Mouse (Mus musculus) hindbrain, embryonic 13.5 days (tissue): ENCODE measurements around the gene Lsm4. TPM values are rescaled to one million over a fixed set of nuclear protein-coding genes. Genes with fewer than 3 reads are reported as not detected.

Experiments
- ATAC-seq: fragments of 200-750 bp; cut with Nextera tagmentation; 2 replicates; pipeline ENCODE4 v1.8.0; 2017; ENCODE audit warnings: moderate TSS enrichment; ENCODE audit not compliant: low FRiP score
- H3K27ac ChIP-seq: fragments of 300-500 bp; sonication (generic); 2 replicates; pipeline ENCODE4 v1.5.1; 2015; ENCODE audit warnings: inconsistent platforms, mild to moderate bottlenecking, moderate library complexity
- H3K27me3 ChIP-seq: fragments of 300-500 bp; sonication (generic); 2 replicates; pipeline ENCODE4 v1.6.1; 2015; ENCODE audit warnings: mild to moderate bottlenecking, inconsistent platforms
- H3K36me3 ChIP-seq: fragments of 300-500 bp; sonication (generic); 2 replicates; pipeline ENCODE4 v1.6.1; 2015; ENCODE audit warnings: mild to moderate bottlenecking, inconsistent platforms
- H3K4me1 ChIP-seq: fragments of 300-500 bp; sonication (generic); replicated peaks from 2 replicates; pipeline ENCODE4 v1.6.1; 2015; ENCODE audit warnings: inconsistent platforms
- H3K4me2 ChIP-seq: fragments of 300-500 bp; sonication (generic); 2 replicates; pipeline ENCODE4 v1.6.1; 2015; ENCODE audit warnings: inconsistent platforms, mild to moderate bottlenecking, moderate library complexity
- H3K4me3 ChIP-seq: fragments of 300-500 bp; sonication (generic); 2 replicates; pipeline ENCODE4 v1.5.1; 2015; ENCODE audit warnings: mild to moderate bottlenecking, inconsistent platforms
- H3K9ac ChIP-seq: fragments of 300-500 bp; sonication (generic); 2 replicates; pipeline ENCODE4 v1.6.1; 2015; ENCODE audit warnings: mild to moderate bottlenecking, inconsistent platforms
- H3K9me3 ChIP-seq: fragments of 300-500 bp; sonication (generic); 2 replicates; pipeline ENCODE4 v1.6.1; 2016; ENCODE audit warnings: inconsistent platforms
- WGBS: fragments of 180-500 bp; shearing (Covaris S2); methylation state at CpG from one replicate; pipeline ENCODE4 v1.1.7; 2015; 5-methylcytosine and 5-hydroxymethylcytosine counted together
- polyA plus RNA-seq: library from polyadenylated mRNA; unstranded; fragments of >200 nt; fragmentation: Nextera tagmentation; extraction: Ambion mirVana; gene quantifications from 2 replicates; pipeline ENCODE4 v1.2.1, GENCODE M21; 2015

Gene Lsm4
- polyA plus RNA-seq, 1 experiment from 2014 or later: 193 TPM

- Histone ChIP-seq H3K9me3 (no peaks in the 10 kb centered on the region), H3K4me1 (no peaks in the 10 kb centered on the region), H3K4me3 (no peak overlapping the region), H3K9ac (no peak overlapping the region; the same call in 1 of the 2 replicates), H3K27me3 (no peaks in the 10 kb centered on the region), H3K27ac (no peak overlapping the region), H3K4me2 (no peak overlapping the region), H3K36me3 (peaks cover 10% of the 10 kb centered on the region; the same call in 1 of the 2 replicates)
- no peak for ATAC-seq
- WGBS: 88% methylated on average over 1 of the region's 1 CpGs
Observed at GRCm38 (mm10) chr8:70710296-70710695, 37.2 kb downstream of the Lsm4 start.

- Histone ChIP-seq H3K27me3 (no peaks in the 10 kb centered on the region), H3K9ac (no peak overlapping the region), H3K36me3 (peaks cover 10% of the 10 kb centered on the region; the same call in 1 of the 2 replicates), H3K4me2 (no peak overlapping the region), H3K9me3 (no peaks in the 10 kb centered on the region), H3K4me1 (no peaks in the 10 kb centered on the region), H3K27ac (no peak overlapping the region), H3K4me3 (no peak overlapping the region)
- no peak for ATAC-seq
- WGBS: 86% methylated on average over 11 of the region's 11 CpGs
Observed at GRCm38 (mm10) chr8:70711041-70711440, 38.0 kb downstream of the Lsm4 start.

GRCm38 (mm10) chr8:70713991-70714390, 40.9 kb downstream of the Lsm4 start:
- ATAC-seq: no peak
- H3K9ac ChIP-seq: no peak overlapping the region
- H3K4me1 ChIP-seq: 0 out of 2 replicates have a peak, but pooled peaks cover 3% of the 10 kb centered on the region
- H3K27ac ChIP-seq: no peak overlapping the region
- H3K36me3 ChIP-seq: peaks cover 3% of the 10 kb centered on the region; the same call in 1 of the 2 replicates
- no peak overlapping the region for H3K4me3 ChIP-seq
- 83% methylated on average over 7 of the region's 7 CpGs for WGBS
- H3K9me3 ChIP-seq: no peaks in the 10 kb centered on the region
- H3K4me2 ChIP-seq: no peak overlapping the region
- peaks cover 16% of the 10 kb centered on the region; the same call in 1 of the 2 replicates for H3K27me3 ChIP-seq

- Histone ChIP-seq H3K4me1 (0 out of 2 replicates have a peak, but pooled peaks cover 3% of the 10 kb centered on the region), H3K36me3 (no peaks in the 10 kb centered on the region), H3K27ac (no peak overlapping the region), H3K27me3 (peaks cover 22% of the 10 kb centered on the region; the same call in 1 of the 2 replicates), H3K9ac (no peak overlapping the region), H3K9me3 (no peaks in the 10 kb centered on the region), H3K4me3 (no peak overlapping the region), H3K4me2 (no peak overlapping the region)
- ATAC-seq: no peak
- 69% methylated on average over 2 of the region's 2 CpGs for WGBS
Observed at GRCm38 (mm10) chr8:70715086-70715485, 42.0 kb downstream of the Lsm4 start.

GRCm38 (mm10) chr8:70716521-70717400, 43.7 kb downstream of the Lsm4 start:
- H3K9me3 ChIP-seq: no peaks in the 10 kb centered on the region
- H3K36me3 ChIP-seq: no peaks in the 10 kb centered on the region
- WGBS: 85% methylated on average over 40 of the region's 40 CpGs
- H3K4me1 ChIP-seq: 0 out of 2 replicates have a peak, but pooled peaks cover 3% of the 10 kb centered on the region
- no peak overlapping the region for H3K27ac ChIP-seq
- H3K4me2 ChIP-seq: no peak overlapping the region
- ATAC-seq: no peak
- no peak overlapping the region for H3K4me3 ChIP-seq
- H3K27me3 ChIP-seq: peaks cover 24% of the 10 kb centered on the region; the same call in 1 of the 2 replicates
- no peak overlapping the region for H3K9ac ChIP-seq

DNA sequence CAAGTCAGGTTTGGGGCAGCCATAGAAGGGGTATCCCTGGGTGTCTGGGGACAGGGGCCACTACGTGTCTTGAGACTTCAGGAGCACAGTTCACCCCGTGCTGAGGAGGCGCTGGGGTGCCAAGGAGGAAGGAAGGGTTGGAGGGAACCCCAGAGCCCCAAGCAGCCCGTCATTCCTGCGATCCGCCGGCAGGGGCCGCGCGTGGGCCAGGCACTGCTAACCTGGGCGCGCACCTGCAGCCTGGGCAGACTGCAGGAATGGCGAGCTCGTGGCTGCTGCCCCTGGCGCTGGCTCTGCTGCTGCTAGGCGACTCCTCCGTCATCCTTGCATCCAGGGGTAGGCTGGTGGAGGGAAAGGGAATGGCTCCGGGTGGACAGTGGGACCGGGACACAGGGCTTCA, 45.2 kb downstream of the Lsm4 start, which contains the start of gene Gm3336:
Gm3336 (plus strand) TSS at position 247 of the 400 bp plus-strand sequence.
- no peak for ATAC-seq
- Histone ChIP-seq H3K9ac (0 out of 2 replicates have a peak within 1 kb of the TSS, but pooled peaks have one; percentile 46), H3K27ac (no peak within 1 kb of the TSS), H3K36me3 (no peaks in the 10 kb centered on the region), H3K4me2 (peak within 1 kb of the TSS; percentile 29; the same call in 1 of the 2 replicates), H3K4me1 (0 out of 2 replicates have a peak, but pooled peaks cover 3% of the 10 kb centered on the region), H3K9me3 (no peaks in the 10 kb centered on the region), H3K4me3 (no peak within 1 kb of the TSS), H3K27me3 (peaks cover 24% of the 10 kb centered on the region; the same call in 1 of the 2 replicates)
- 2% methylated on average over 19 of the region's 19 CpGs for WGBS

DNA sequence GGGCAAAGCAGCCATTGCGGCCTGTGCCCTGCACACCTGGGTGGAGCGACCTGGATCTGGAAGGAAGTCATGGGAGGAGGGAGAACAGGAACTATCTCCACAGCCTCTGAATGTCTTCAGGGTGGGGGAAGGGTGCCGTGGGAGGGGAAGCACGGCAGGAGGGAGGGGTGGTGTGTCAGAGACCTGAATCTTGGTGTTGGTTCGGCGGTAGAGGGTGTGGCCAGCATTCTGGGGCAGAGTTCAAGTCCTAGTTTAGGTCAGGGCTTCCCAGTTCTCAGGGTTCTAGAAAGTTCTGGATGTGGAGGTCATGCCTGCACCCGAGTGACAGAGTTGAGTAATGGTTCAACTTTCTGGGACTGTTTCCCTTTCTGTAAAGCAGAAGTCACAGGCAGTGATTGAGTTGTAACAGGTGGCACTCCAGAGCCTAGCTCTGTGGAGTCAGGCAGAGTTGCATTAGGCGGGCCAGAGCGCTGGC, 46.8 kb downstream of the Lsm4 start:
- WGBS: 76% methylated on average over 9 of the region's 9 CpGs
- no peak for ATAC-seq
- Histone ChIP-seq H3K27ac (no peak overlapping the region), H3K9ac (no peak overlapping the region), H3K4me3 (no peak overlapping the region), H3K36me3 (no peaks in the 10 kb centered on the region), H3K27me3 (peaks cover 24% of the 10 kb centered on the region; the same call in 1 of the 2 replicates), H3K4me1 (0 out of 2 replicates have a peak, but pooled peaks cover 3% of the 10 kb centered on the region), H3K9me3 (no peaks in the 10 kb centered on the region), H3K4me2 (no peak overlapping the region)

- Histone ChIP-seq H3K27me3 (peaks cover 26% of the 10 kb centered on the region; the same call in 1 of the 2 replicates), H3K4me2 (no peak overlapping the region), H3K27ac (no peak overlapping the region), H3K4me1 (0 out of 2 replicates have a peak, but pooled peaks cover 3% of the 10 kb centered on the region), H3K9me3 (no peaks in the 10 kb centered on the region), H3K36me3 (no peaks in the 10 kb centered on the region), H3K4me3 (no peak overlapping the region), H3K9ac (no peak overlapping the region)
- 9% methylated on average over 3 of the region's 3 CpGs for WGBS
- 0 out of 2 replicates have a peak, but pooled peaks have one; percentile 47 for ATAC-seq
Observed at GRCm38 (mm10) chr8:70720739-70721138, 47.7 kb downstream of the Lsm4 start.

DNA sequence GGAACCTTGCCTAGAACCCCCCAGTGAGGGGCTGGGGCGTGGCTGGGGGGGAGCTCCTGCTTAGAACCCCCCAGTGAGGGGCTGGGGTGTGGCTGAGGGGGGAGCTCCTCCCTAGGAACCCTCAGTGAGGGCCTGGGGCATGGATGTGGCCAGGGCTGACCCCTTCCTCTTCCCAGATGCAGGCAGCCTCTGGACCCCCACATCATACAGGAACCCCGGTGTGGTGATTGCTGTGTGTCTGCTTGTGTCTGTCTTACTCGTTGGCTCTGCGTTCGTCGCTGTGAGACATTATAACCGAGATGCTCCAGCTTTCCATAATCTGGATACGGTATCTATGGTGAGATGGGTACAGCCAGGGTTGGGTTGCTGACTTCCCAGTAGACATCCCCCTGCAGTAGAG, 48.6 kb downstream of the Lsm4 start:
- Histone ChIP-seq H3K27me3 (peaks cover 34% of the 10 kb centered on the region), H3K4me3 (no peak overlapping the region), H3K4me2 (no peak overlapping the region), H3K9ac (peak overlapping the region; percentile 19; the same call in 1 of the 2 replicates), H3K36me3 (no peaks in the 10 kb centered on the region), H3K4me1 (0 out of 2 replicates have a peak, but pooled peaks cover 3% of the 10 kb centered on the region), H3K9me3 (no peaks in the 10 kb centered on the region), H3K27ac (no peak overlapping the region)
- no peak for ATAC-seq
- WGBS: 86% methylated on average over 8 of the region's 8 CpGs

DNA sequence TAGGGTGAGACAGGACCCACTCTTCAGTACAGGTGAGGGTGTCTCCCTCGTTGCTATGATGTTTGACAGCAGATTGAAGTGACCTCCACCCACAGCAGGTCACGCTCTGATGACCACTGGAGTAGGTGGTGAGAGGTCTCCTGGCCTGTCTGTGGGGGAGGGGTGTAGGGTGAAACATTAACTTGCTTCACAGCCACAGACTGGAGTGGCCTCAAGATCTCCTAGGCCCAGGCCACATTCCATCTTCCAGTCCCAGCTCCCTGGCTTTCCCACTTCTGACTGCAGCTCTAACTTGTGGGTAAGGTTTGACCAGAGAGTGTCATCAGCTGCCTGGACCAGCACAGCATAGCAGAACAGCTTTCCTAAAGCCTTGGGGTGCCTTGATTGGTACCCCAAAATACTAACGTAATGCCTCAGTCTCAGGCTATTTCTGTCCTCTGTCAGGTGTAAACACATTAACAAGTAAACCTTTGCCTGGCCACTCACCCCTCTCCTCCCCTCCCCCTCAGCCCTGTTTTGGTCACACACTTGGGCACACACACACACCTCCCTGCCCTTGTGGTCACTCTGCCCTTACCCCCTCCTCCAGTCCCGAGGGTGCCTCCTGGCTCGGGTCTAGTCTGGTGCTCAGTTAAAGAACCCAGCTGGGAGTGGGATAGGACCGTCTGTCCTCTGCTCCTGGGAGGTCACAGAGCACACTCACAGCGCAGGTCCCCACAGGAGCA, 50.6 kb downstream of the Lsm4 start, which contains the start of gene Pde4c:
Pde4c (plus strand) TSS at position 235 of the 725 bp plus-strand sequence.
- H3K9me3 ChIP-seq: no peaks in the 10 kb centered on the region
- H3K4me3 ChIP-seq: no peak within 1 kb of the TSS
- H3K9ac ChIP-seq: peak within 1 kb of the TSS; percentile 35; the same call in 1 of the 2 replicates
- H3K27me3 ChIP-seq: peaks cover 37% of the 10 kb centered on the region
- H3K4me2 ChIP-seq: no peak within 1 kb of the TSS
- H3K4me1 ChIP-seq: no peaks in the 10 kb centered on the region
- 55% methylated on average over 7 of the region's 7 CpGs for WGBS
- no peak for ATAC-seq
- no peaks in the 10 kb centered on the region for H3K36me3 ChIP-seq
- H3K27ac ChIP-seq: no peak within 1 kb of the TSS

GRCm38 (mm10) chr8:70724216-70724615, 51.2 kb downstream of the Lsm4 start:
- H3K27me3 ChIP-seq: peaks cover 42% of the 10 kb centered on the region
- 83% methylated on average over 12 of the region's 12 CpGs for WGBS
- no peak overlapping the region for H3K4me3 ChIP-seq
- 0 out of 2 replicates have a peak overlapping the region, but pooled peaks have one; percentile 35 for H3K9ac ChIP-seq
- H3K9me3 ChIP-seq: no peaks in the 10 kb centered on the region
- ATAC-seq: no peak
- H3K36me3 ChIP-seq: no peaks in the 10 kb centered on the region
- no peak overlapping the region for H3K27ac ChIP-seq
- no peaks in the 10 kb centered on the region for H3K4me1 ChIP-seq
- H3K4me2 ChIP-seq: no peak overlapping the region
